In genomic region chr15:40013833-40014232, GRCm38 (mm10) we compare ENCODE assay signal across 30 mouse cellular contexts.
DNase-seq lines count a peak whose midpoint lies in the region; ATAC-seq and TF ChIP-seq lines count a peak whose summit lies in the region.
"Had no signal": no experiment of that assay in that cellular context is flagged by ENCODE, and none has a peak within 500 bp of the region (broad histone marks: within the 10 kb centered on the region; RNA-seq: fewer than 3 reads in every experiment).

No protein-coding gene starts in this region.

- no peaks in the 10 kb centered on the region for H3K36me3 ChIP-seq in lung, postnatal 0 days (ENCODE audit: insufficient read depth, low read length)
- H3K36me3 ChIP-seq: embryonic facial prominence, embryonic 10.5 days; embryonic facial prominence, embryonic 15.5 days; forebrain, embryonic 12.5 days; hindbrain, embryonic 13.5 days; limb, embryonic 10.5 days; limb, embryonic 15.5 days; liver, embryonic 13.5 days; midbrain, embryonic 15.5 days; neural tube, embryonic 15.5 days had no signal

- no peaks in the 10 kb centered on the region for H3K27me3 ChIP-seq in lung, postnatal 0 days (replicated peaks; ENCODE audit: insufficient read depth, low read length)
- H3K27me3 ChIP-seq: embryonic facial prominence, embryonic 15.5 days; forebrain, embryonic 12.5 days; hindbrain, embryonic 13.5 days; limb, embryonic 15.5 days; liver, embryonic 13.5 days; midbrain, embryonic 15.5 days; neural tube, embryonic 15.5 days had no signal

- peak; percentile 17 for DNase-seq in lung, postnatal 0 days (ENCODE audit: low spot score)
- DNase-seq in lung, adult 2 months = no peak
- peak; percentile 44 for DNase-seq in ES-CJ7 (ENCODE audit: low read depth, low spot score)
- DNase-seq in ZHBTc4 (ENCODE audit: low read depth, low spot score) = peak; percentile 51
- DNase-seq in gastrocnemius, postnatal 25 days = no peak
- DNase-seq in gastrocnemius, postnatal 36 days = no peak
- DNase-seq: adrenal gland, postnatal 14 days; cerebellum, adult 11-12 months; cerebellum, postnatal 10 days; forebrain, postnatal 0 days; heart, adult 18-20 months; heart, postnatal 4 days; kidney, adult 9 months; kidney, postnatal 10 days; liver, embryonic 13.5 days; lung, adult 18-20 months; retina, postnatal 1 day; right cerebral cortex, postnatal 14 days; thymus, postnatal 25 days had no signal

- no peak for TF ChIP-seq EP300 in lung, postnatal 0 days (IDR thresholded peaks at IDR 0.05)

- H3K4me2 ChIP-seq in lung, postnatal 0 days (replicated peaks; ENCODE audit: low read depth, low read length) = no peak overlapping the region
- H3K4me2 ChIP-seq: embryonic facial prominence, embryonic 15.5 days; forebrain, embryonic 12.5 days; heart, embryonic 11.5 days; hindbrain, embryonic 13.5 days; limb, embryonic 15.5 days; liver, embryonic 13.5 days; midbrain, embryonic 15.5 days; neural tube, embryonic 15.5 days had no signal

- no peaks in the 10 kb centered on the region for H3K4me1 ChIP-seq in lung, postnatal 0 days (ENCODE audit: insufficient read depth, low read depth, low read length)
- no peaks in the 10 kb centered on the region for H3K4me1 ChIP-seq in lung, adult 2 months (ENCODE audit: control insufficient read depth, insufficient read depth, low read length)
- H3K4me1 ChIP-seq: embryonic facial prominence, embryonic 15.5 days; limb, embryonic 15.5 days; midbrain, embryonic 15.5 days had no signal

- WGBS in lung, postnatal 0 days = 88% methylated on average over 3 of the region's 3 CpGs
- 77% methylated on average over 3 of the region's 3 CpGs for WGBS in lung, adult 2 months

- intact Hi-C loops in gastrocnemius, postnatal 36 days (cut with DNase I) = no loop called here

- no peak overlapping the region for H3K27ac ChIP-seq in lung, postnatal 0 days (ENCODE audit: low read length)
- H3K27ac ChIP-seq: embryonic facial prominence, embryonic 10.5 days; embryonic facial prominence, embryonic 15.5 days; forebrain, embryonic 12.5 days; hindbrain, embryonic 13.5 days; limb, embryonic 10.5 days; limb, embryonic 15.5 days; liver, embryonic 13.5 days; midbrain, embryonic 15.5 days; neural tube, embryonic 15.5 days had no signal

- no peaks in the 10 kb centered on the region for H3K9me3 ChIP-seq in lung, postnatal 0 days (ENCODE audit: low read length)
- H3K9me3 ChIP-seq: embryonic facial prominence, embryonic 10.5 days; embryonic facial prominence, embryonic 15.5 days; forebrain, embryonic 12.5 days; hindbrain, embryonic 13.5 days; limb, embryonic 10.5 days; limb, embryonic 15.5 days; liver, embryonic 13.5 days; midbrain, embryonic 15.5 days; neural tube, embryonic 15.5 days had no signal

- H3K4me3 ChIP-seq in lung, postnatal 0 days (ENCODE audit: low read depth, low read length) = no peak overlapping the region
- H3K4me3 ChIP-seq in lung, adult 2 months (replicated peaks; ENCODE audit: extremely low read depth, low read depth, low read length) = no peak overlapping the region
- H3K4me3 ChIP-seq: embryonic facial prominence, embryonic 10.5 days; embryonic facial prominence, embryonic 15.5 days; forebrain, embryonic 12.5 days; hindbrain, embryonic 13.5 days; limb, embryonic 10.5 days; limb, embryonic 15.5 days; liver, embryonic 13.5 days; midbrain, embryonic 15.5 days; neural tube, embryonic 15.5 days had no signal

- no peak for TF ChIP-seq POLR2A in lung, adult 2 months (IDR thresholded peaks at IDR 0.05; ENCODE audit: borderline replicate concordance, extremely low read depth, low read depth, low read length)

- no peak for ATAC-seq in lung, postnatal 0 days
- ATAC-seq in megakaryocyte, adult 5-6 weeks (ENCODE audit: poor library complexity, severe bottlenecking) = peak; percentile 38
- ATAC-seq: forebrain, postnatal 0 days; intestine, postnatal 0 days; midbrain, embryonic 15.5 days had no signal

- TF ChIP-seq CTCF in lung, postnatal 0 days (IDR thresholded peaks at IDR 0.05) = no peak
- TF ChIP-seq CTCF in lung, adult 2 months (IDR thresholded peaks at IDR 0.05; ENCODE audit: insufficient read depth, low read length) = no peak

- no peak overlapping the region for H3K9ac ChIP-seq in lung, postnatal 0 days (replicated peaks; ENCODE audit: low read depth)
- H3K9ac ChIP-seq: embryonic facial prominence, embryonic 15.5 days; forebrain, embryonic 12.5 days; forebrain, postnatal 0 days; hindbrain, embryonic 13.5 days; limb, embryonic 15.5 days; liver, embryonic 13.5 days; midbrain, embryonic 15.5 days; neural tube, embryonic 15.5 days had no signal

Comparison
In these comparisons a context has a peak if more than half of its experiments do, and no peak if none do; other contexts are left out.
1. DNase-seq: peak in lung, postnatal 0 days (single experiment), ES-CJ7 (single experiment) and ZHBTc4 (single experiment); none in lung, adult 2 months (single experiment), gastrocnemius, postnatal 25 days (single experiment) and gastrocnemius, postnatal 36 days (0 of 2).